Mouse (Mus musculus) stomach, embryonic 16.5 days (tissue): Measurements from ENCODE around the gene Neurod4. TPM values are rescaled to one million over a fixed set of nuclear protein-coding genes. Genes with fewer than 3 reads are reported as not detected.
"Not testable (repeated sequence)": the region's sequence is repeated elsewhere in the genome, so short reads cannot be mapped to it uniquely, and the experiment has no call there.

Experiments
- ATAC-seq: fragments of 200-750 bp; cut with Nextera tagmentation; 2 replicates; pipeline ENCODE4 v1.8.0; 2017; ENCODE audit warnings: moderate number of reproducible peaks, moderate TSS enrichment; ENCODE audit not compliant: insufficient read depth, low FRiP score
- H3K27ac ChIP-seq: fragments of 300-500 bp; sonication (generic); 2 replicates; pipeline ENCODE4 v1.5.1; 2014; ENCODE audit warnings: low read length
- H3K27me3 ChIP-seq: fragments of 300-500 bp; sonication (generic); 2 replicates; pipeline ENCODE4 v1.6.1; 2014; ENCODE audit warnings: low read length, control low read depth, mixed read lengths; ENCODE audit not compliant: control insufficient read depth, insufficient read depth
- H3K36me3 ChIP-seq: fragments of 300-500 bp; sonication (generic); 2 replicates; pipeline ENCODE4 v1.6.1; 2014; ENCODE audit warnings: low read length; ENCODE audit not compliant: control insufficient read depth, insufficient read depth
- H3K4me1 ChIP-seq: fragments of 300-500 bp; sonication (generic); 2 replicates; pipeline ENCODE4 v1.6.1; 2014; ENCODE audit warnings: low read length, control low read depth, mixed read lengths; ENCODE audit not compliant: control insufficient read depth, insufficient read depth
- H3K4me2 ChIP-seq: fragments of 300-500 bp; sonication (generic); 2 replicates; pipeline ENCODE4 v1.6.1; 2014; ENCODE audit warnings: low read depth, low read length, mixed read lengths
- H3K4me3 ChIP-seq: fragments of 300-500 bp; sonication (generic); replicated peaks from 2 replicates; pipeline ENCODE4 v1.5.1; 2014; ENCODE audit warnings: mild to moderate bottlenecking, low read length
- H3K9ac ChIP-seq: fragments of 300-500 bp; sonication (generic); 2 replicates; pipeline ENCODE4 v1.6.1; 2014; ENCODE audit warnings: low read length
- H3K9me3 ChIP-seq: fragments of 300-500 bp; sonication (generic); replicated peaks from 2 replicates; pipeline ENCODE4 v1.6.1; 2016; ENCODE audit warnings: low read length, control low read depth; ENCODE audit not compliant: control insufficient read depth
- WGBS: fragments of 180-500 bp; shearing (Covaris S2); extraction: QIAGEN DNeasy Blood & Tissue Kit; methylation state at CpG from one replicate; pipeline ENCODE4 v1.1.7; 2014; 5-methylcytosine and 5-hydroxymethylcytosine counted together
- polyA plus RNA-seq: library from polyadenylated mRNA; unstranded; fragments of >200 nt; fragmentation: Nextera tagmentation; extraction: Ambion mirVana; gene quantifications from 2 replicates; pipeline ENCODE4 v1.2.1, GENCODE M21; 2015

Gene Neurod4
- polyA plus RNA-seq, 1 experiment from 2014 or later = not detected

GRCm38 (mm10) chr10:130311534-130312227 is 31.6 kb upstream of the Neurod4 start:
- ATAC-seq = no peak
- no peak overlapping the region for H3K9ac ChIP-seq
- H3K36me3 ChIP-seq = no peaks in the 10 kb centered on the region
- WGBS = 83% methylated on average over 2 of the region's 2 CpGs
- no peak overlapping the region for H3K4me3 ChIP-seq
- no peak overlapping the region for H3K27ac ChIP-seq
- no peaks in the 10 kb centered on the region for H3K9me3 ChIP-seq
- H3K4me1 ChIP-seq = no peaks in the 10 kb centered on the region
- no peaks in the 10 kb centered on the region for H3K27me3 ChIP-seq
- H3K4me2 ChIP-seq = no peak overlapping the region

GRCm38 (mm10) chr10:130304138-130304537 is 24.1 kb upstream of the Neurod4 start:
- H3K4me3 ChIP-seq, H3K27ac ChIP-seq, H3K9me3 ChIP-seq, H3K27me3 ChIP-seq, H3K4me1 ChIP-seq, H3K9ac ChIP-seq, ATAC-seq, H3K4me2 ChIP-seq, H3K36me3 ChIP-seq: not testable (repeated sequence)
- 73% methylated on average over 3 of the region's 5 CpGs for WGBS

- not testable (repeated sequence) for ATAC-seq
- WGBS = 12% methylated on average over 4 of the region's 4 CpGs
These were observed 18.7 kb upstream of the Neurod4 start for GRCm38 (mm10) chr10:130298748-130299147.

GRCm38 (mm10) chr10:130293741-130294408 is 13.8 kb upstream of the Neurod4 start:
- Histone ChIP-seq H3K27ac (no peak overlapping the region), H3K4me3 (no peak overlapping the region), H3K9me3 (no peaks in the 10 kb centered on the region), H3K36me3 (no peaks in the 10 kb centered on the region), H3K27me3 (no peaks in the 10 kb centered on the region), H3K4me1 (no peaks in the 10 kb centered on the region), H3K9ac (no peak overlapping the region), H3K4me2 (no peak overlapping the region)
- 27% methylated on average over 3 of the region's 3 CpGs for WGBS
- ATAC-seq = no peak

More at GRCm38 (mm10) chr10:130298748-130299147, 18.7 kb upstream of the Neurod4 start:
- not testable (repeated sequence) for H3K9ac ChIP-seq, H3K27me3 ChIP-seq, H3K4me1 ChIP-seq, H3K27ac ChIP-seq, H3K36me3 ChIP-seq, H3K4me3 ChIP-seq, H3K4me2 ChIP-seq, H3K9me3 ChIP-seq

- H3K4me2 ChIP-seq = no peak overlapping the region
- WGBS = 45% methylated on average over 3 of the region's 3 CpGs
- H3K4me1 ChIP-seq = no peaks in the 10 kb centered on the region
- H3K9me3 ChIP-seq = no peaks in the 10 kb centered on the region
- no peak overlapping the region for H3K9ac ChIP-seq
- ATAC-seq = no peak
- no peak overlapping the region for H3K4me3 ChIP-seq
- H3K27ac ChIP-seq = no peak overlapping the region
- no peaks in the 10 kb centered on the region for H3K36me3 ChIP-seq
- no peaks in the 10 kb centered on the region for H3K27me3 ChIP-seq
These were observed 8.0 kb upstream of the Neurod4 start for GRCm38 (mm10) chr10:130288007-130288406.

GRCm38 (mm10) chr10:130287201-130287600 is 7.2 kb upstream of the Neurod4 start:
- no peaks in the 10 kb centered on the region for H3K36me3 ChIP-seq
- H3K4me2 ChIP-seq = no peak overlapping the region
- no peaks in the 10 kb centered on the region for H3K9me3 ChIP-seq
- H3K9ac ChIP-seq = no peak overlapping the region
- 60% methylated on average over 1 of the region's 1 CpGs for WGBS
- H3K27ac ChIP-seq = no peak overlapping the region
- H3K27me3 ChIP-seq = no peaks in the 10 kb centered on the region
- no peak for ATAC-seq
- H3K4me1 ChIP-seq = no peaks in the 10 kb centered on the region
- H3K4me3 ChIP-seq = no peak overlapping the region

GRCm38 (mm10) chr10:130281982-130282449 is 2.0 kb upstream of the Neurod4 start:
- 14% methylated on average over 1 of the region's 1 CpGs for WGBS
- Histone ChIP-seq H3K27me3 (no peaks in the 10 kb centered on the region), H3K4me3 (no peak overlapping the region), H3K4me2 (no peak overlapping the region), H3K4me1 (no peaks in the 10 kb centered on the region), H3K36me3 (no peaks in the 10 kb centered on the region), H3K27ac (no peak overlapping the region), H3K9ac (no peak overlapping the region), H3K9me3 (no peaks in the 10 kb centered on the region)
- no peak for ATAC-seq

- no peak overlapping the region for H3K27ac ChIP-seq
- H3K27me3 ChIP-seq = no peaks in the 10 kb centered on the region
- H3K9ac ChIP-seq = no peak overlapping the region
- H3K36me3 ChIP-seq = no peaks in the 10 kb centered on the region
- no peak overlapping the region for H3K4me2 ChIP-seq
- ATAC-seq = no peak
- no peaks in the 10 kb centered on the region for H3K9me3 ChIP-seq
- 75% methylated on average over 2 of the region's 2 CpGs for WGBS
- no peaks in the 10 kb centered on the region for H3K4me1 ChIP-seq
- no peak overlapping the region for H3K4me3 ChIP-seq
These were observed 3.5 kb downstream of the Neurod4 start for GRCm38 (mm10) chr10:130276496-130276895.

GRCm38 (mm10) chr10:130275759-130276158 is 4.3 kb downstream of the Neurod4 start:
- WGBS = 79% methylated on average over 2 of the region's 2 CpGs
- Histone ChIP-seq H3K4me1 (no peaks in the 10 kb centered on the region), H3K4me3 (no peak overlapping the region), H3K27me3 (no peaks in the 10 kb centered on the region), H3K4me2 (no peak overlapping the region), H3K27ac (no peak overlapping the region), H3K9ac (no peak overlapping the region), H3K9me3 (no peaks in the 10 kb centered on the region), H3K36me3 (no peaks in the 10 kb centered on the region)
- no peak for ATAC-seq
